Mouse (Mus musculus) regulatory T cell (primary cell): ENCODE measurements around the gene Ubxn6.
"Not testable (repeated sequence)": the region's sequence is repeated elsewhere in the genome, so short reads cannot be mapped to it uniquely, and the experiment has no call there.

ENCODE experiments used
- in situ Hi-C: fragments of 300-600 bp; cut with MboI, MseI; formaldehyde crosslinking; loops from one replicate; pipeline ENCODE4 v1.15.1; 2025; ENCODE audit warnings: high pct_unique_total_duplicates

The Ubxn6 gene

GRCm38 (mm10) chr17:56074827-56075208 lies at the start of gene Ubxn6:
TSS of gene Ubxn6 (minus strand) at chr17:56075028.
- in situ Hi-C loops = no loop called here

- in situ Hi-C loops = no loop called here
These were observed 49.0 kb upstream of the Ubxn6 start for GRCm38 (mm10) chr17:56123681-56124340.

GRCm38 (mm10) chr17:56123161-56123560 lies 48.3 kb upstream of the Ubxn6 start:
- in situ Hi-C loops = no loop called here

- in situ Hi-C loops = no loop called here
These were observed 47.0 kb upstream of the Ubxn6 start, which contains the start of gene Lrg1 for GRCm38 (mm10) chr17:56121826-56122225. TSS of gene Lrg1 (minus strand) at chr17:56122001.

GRCm38 (mm10) chr17:56119981-56120880 lies 45.4 kb upstream of the Ubxn6 start:
- in situ Hi-C loops = no loop called here

- in situ Hi-C loops = no loop called here
These were observed 44.6 kb upstream of the Ubxn6 start for GRCm38 (mm10) chr17:56119431-56119830.

- in situ Hi-C loops = no loop called here
These were observed 42.5 kb upstream of the Ubxn6 start, which contains the start of gene Plin5 for GRCm38 (mm10) chr17:56117251-56117710. TSS of gene Plin5 (minus strand) at chr17:56117596.

- in situ Hi-C loops = no loop called here
These were observed 41.4 kb upstream of the Ubxn6 start for GRCm38 (mm10) chr17:56116193-56116592.

- in situ Hi-C loops = no loop called here
These were observed 37.9 kb upstream of the Ubxn6 start for GRCm38 (mm10) chr17:56112743-56113142.

GRCm38 (mm10) chr17:56111864-56112263 lies 37.0 kb upstream of the Ubxn6 start:
- in situ Hi-C loops = no loop called here

- in situ Hi-C loops = no loop called here
These were observed 36.2 kb upstream of the Ubxn6 start for GRCm38 (mm10) chr17:56111021-56111420.

- in situ Hi-C loops = no loop called here
These were observed 35.7 kb upstream of the Ubxn6 start for GRCm38 (mm10) chr17:56110571-56110970.

GRCm38 (mm10) chr17:56109219-56110051 lies 34.6 kb upstream of the Ubxn6 start, which contains the start of gene Plin4:
TSS of gene Plin4 (minus strand) at chr17:56109803.
- in situ Hi-C loops = no loop called here

- in situ Hi-C loops = no loop called here
These were observed 33.7 kb upstream of the Ubxn6 start for GRCm38 (mm10) chr17:56108334-56109044.

- in situ Hi-C loops = no loop called here
These were observed 32.9 kb upstream of the Ubxn6 start for GRCm38 (mm10) chr17:56107736-56108135.

- in situ Hi-C loops = no loop called here
These were observed 32.2 kb upstream of the Ubxn6 start for GRCm38 (mm10) chr17:56106981-56107380.

- in situ Hi-C loops = not testable (repeated sequence)
These were observed 31.6 kb upstream of the Ubxn6 start for GRCm38 (mm10) chr17:56106436-56106835.

- in situ Hi-C loops = not testable (repeated sequence)
These were observed 30.0 kb upstream of the Ubxn6 start for GRCm38 (mm10) chr17:56104821-56105220.

GRCm38 (mm10) chr17:56103465-56104285 lies 28.8 kb upstream of the Ubxn6 start:
- in situ Hi-C loops = no loop called here

GRCm38 (mm10) chr17:56102927-56103326 lies 28.1 kb upstream of the Ubxn6 start:
- in situ Hi-C loops = no loop called here
